Mouse (Mus musculus): ENCODE measurements around the gene Oxct2a. TPM values are rescaled to one million over a fixed set of nuclear protein-coding genes. Genes with fewer than 3 reads are reported as not detected.
"Not testable (repeated sequence)": the region's sequence is repeated elsewhere in the genome, so short reads cannot be mapped to it uniquely, and the experiment has no call there.

Oxct2a gene
- polyA plus RNA-seq, 1 experiment: 0.24 TPM

DNA sequence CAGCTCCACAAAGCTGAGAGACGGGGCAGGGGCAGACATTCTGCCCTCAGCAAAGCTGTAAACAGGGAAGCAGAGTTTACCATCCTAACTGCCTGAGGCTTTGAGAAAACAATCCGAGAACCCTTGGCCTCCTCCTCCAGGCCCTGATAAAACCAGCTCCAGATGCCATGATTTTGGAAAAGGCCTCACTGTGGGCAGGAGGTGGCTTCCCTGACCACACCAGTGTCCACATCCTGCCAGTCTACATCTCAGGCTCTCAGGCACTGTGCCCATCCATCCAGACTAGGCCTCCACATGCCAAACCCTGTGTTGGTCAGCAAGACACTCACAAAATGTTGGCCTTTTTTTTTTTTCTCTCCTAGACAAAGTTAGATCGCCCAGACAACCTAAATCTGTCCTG, 10.7 kb upstream of the Oxct2a start:
- no peak overlapping the region for H3K27ac ChIP-seq (ENCODE audit: control insufficient read depth, insufficient read depth, low read length)
- no peaks in the 10 kb centered on the region for H3K36me3 ChIP-seq (ENCODE audit: control insufficient read depth, insufficient read depth, low read length)
- H3K27me3 ChIP-seq (ENCODE audit: control insufficient read depth, insufficient read depth, low read length): no peaks in the 10 kb centered on the region
- DNase-seq: no peak
- TF ChIP-seq POLR2A (IDR thresholded peaks at IDR 0.05; ENCODE audit: control insufficient read depth, extremely low read depth, insufficient read depth, low read length, poor library complexity) (no peak), CTCF (IDR thresholded peaks at IDR 0.05; ENCODE audit: borderline replicate concordance, control insufficient read depth, extremely low read depth, insufficient read depth, low read length, poor library complexity) (no peak)
- WGBS: 92% methylated on average over 3 of the region's 3 CpGs
- no peak overlapping the region for H3K4me3 ChIP-seq (ENCODE audit: control insufficient read depth, insufficient read depth, low read length)
- H3K4me1 ChIP-seq (replicated peaks; ENCODE audit: control insufficient read depth, insufficient read depth, low read length): 0 out of 2 replicates have a peak, but pooled peaks cover 2% of the 10 kb centered on the region

DNA sequence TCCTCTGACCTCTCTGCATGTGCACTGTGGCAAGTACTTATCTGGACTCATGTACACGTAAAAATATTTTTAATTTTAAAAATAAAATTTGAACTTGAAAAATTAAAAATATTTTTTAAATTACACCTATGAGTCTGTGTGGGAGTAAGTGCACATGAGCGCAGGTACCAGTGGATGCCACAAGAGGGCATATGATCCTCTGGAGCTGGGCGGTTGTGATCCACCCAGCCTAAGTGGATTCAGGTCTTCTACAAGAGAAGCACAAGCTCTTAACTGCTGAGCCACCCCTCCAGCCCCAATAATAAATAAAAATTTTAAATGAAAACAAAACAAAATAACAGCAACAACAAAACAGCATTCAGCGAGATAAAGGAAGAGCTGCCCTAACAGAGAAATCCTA, 9.7 kb upstream of the Oxct2a start:
- no peak overlapping the region for H3K4me3 ChIP-seq (ENCODE audit: control insufficient read depth, insufficient read depth, low read length)
- H3K4me1 ChIP-seq (replicated peaks; ENCODE audit: control insufficient read depth, insufficient read depth, low read length): 0 out of 2 replicates have a peak, but pooled peaks cover 2% of the 10 kb centered on the region
- no peak for DNase-seq
- 94% methylated on average over 4 of the region's 4 CpGs for WGBS
- H3K36me3 ChIP-seq (ENCODE audit: control insufficient read depth, insufficient read depth, low read length): no peaks in the 10 kb centered on the region
- no peak overlapping the region for H3K27ac ChIP-seq (ENCODE audit: control insufficient read depth, insufficient read depth, low read length)
- no peaks in the 10 kb centered on the region for H3K27me3 ChIP-seq (ENCODE audit: control insufficient read depth, insufficient read depth, low read length)
- no peak for TF ChIP-seq POLR2A (IDR thresholded peaks at IDR 0.05; ENCODE audit: control insufficient read depth, extremely low read depth, insufficient read depth, low read length, poor library complexity)
- no peak for TF ChIP-seq CTCF (IDR thresholded peaks at IDR 0.05; ENCODE audit: borderline replicate concordance, control insufficient read depth, extremely low read depth, insufficient read depth, low read length, poor library complexity)

DNA sequence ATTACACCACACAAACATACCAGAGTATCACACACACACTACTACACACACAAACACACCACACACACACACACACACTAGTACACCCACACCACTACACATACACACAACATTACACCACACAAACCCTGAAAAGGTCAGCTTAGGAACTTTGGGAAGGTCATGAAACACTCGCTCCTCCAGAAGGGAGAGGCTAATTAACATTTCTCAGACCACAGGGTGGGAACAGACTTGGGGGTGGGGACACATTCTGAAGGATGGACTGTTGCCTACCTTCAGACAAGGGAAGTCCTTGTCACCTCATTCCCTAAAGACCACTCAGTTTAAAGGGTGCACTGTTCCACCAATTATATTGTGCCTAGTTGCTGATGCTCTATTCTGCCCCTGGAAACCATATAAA, 8.5 kb upstream of the Oxct2a start:
- not testable (repeated sequence) for H3K27ac ChIP-seq (ENCODE audit: control insufficient read depth, insufficient read depth, low read length); H3K27me3 ChIP-seq (ENCODE audit: control insufficient read depth, insufficient read depth, low read length); H3K4me3 ChIP-seq (ENCODE audit: control insufficient read depth, insufficient read depth, low read length); DNase-seq; H3K36me3 ChIP-seq (ENCODE audit: control insufficient read depth, insufficient read depth, low read length); H3K4me1 ChIP-seq (replicated peaks; ENCODE audit: control insufficient read depth, insufficient read depth, low read length)
- 97% methylated on average over 1 of the region's 1 CpGs for WGBS

GRCm38 (mm10) chr4:123331326-123331725, 7.9 kb upstream of the Oxct2a start:
- Histone ChIP-seq H3K36me3 (ENCODE audit: control insufficient read depth, insufficient read depth, low read length) (no peaks in the 10 kb centered on the region), H3K4me3 (ENCODE audit: control insufficient read depth, insufficient read depth, low read length) (no peak overlapping the region), H3K27me3 (ENCODE audit: control insufficient read depth, insufficient read depth, low read length) (no peaks in the 10 kb centered on the region), H3K4me1 (replicated peaks; ENCODE audit: control insufficient read depth, insufficient read depth, low read length) (0 out of 2 replicates have a peak, but pooled peaks cover 2% of the 10 kb centered on the region), H3K27ac (ENCODE audit: control insufficient read depth, insufficient read depth, low read length) (no peak overlapping the region)
- WGBS: 92% methylated on average over 5 of the region's 5 CpGs
- TF ChIP-seq POLR2A (IDR thresholded peaks at IDR 0.05; ENCODE audit: control insufficient read depth, extremely low read depth, insufficient read depth, low read length, poor library complexity) (no peak), CTCF (IDR thresholded peaks at IDR 0.05; ENCODE audit: borderline replicate concordance, control insufficient read depth, extremely low read depth, insufficient read depth, low read length, poor library complexity) (no peak)
- DNase-seq: no peak

DNA sequence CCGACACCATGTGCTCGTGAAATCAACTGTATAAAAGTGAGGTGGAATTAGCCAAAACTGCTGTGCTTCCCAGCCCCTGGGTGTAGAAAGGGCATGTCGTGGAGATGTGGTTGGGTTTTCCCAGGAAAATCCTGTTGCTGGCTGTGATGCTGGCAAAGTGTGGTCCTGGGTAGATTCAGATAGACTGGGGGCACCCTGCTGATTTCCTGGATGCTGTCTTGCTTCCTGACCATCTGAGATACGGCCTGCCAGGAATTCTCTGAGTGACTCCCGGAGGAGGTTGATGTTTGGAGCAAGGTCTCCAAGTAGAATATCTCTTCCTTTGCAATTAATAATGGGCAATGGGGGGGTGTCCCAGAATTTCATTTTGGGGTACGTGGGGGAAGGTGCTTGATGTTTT, 5.5 kb upstream of the Oxct2a start:
- no peak for TF ChIP-seq CTCF (IDR thresholded peaks at IDR 0.05; ENCODE audit: borderline replicate concordance, control insufficient read depth, extremely low read depth, insufficient read depth, low read length, poor library complexity)
- TF ChIP-seq POLR2A (IDR thresholded peaks at IDR 0.05; ENCODE audit: control insufficient read depth, extremely low read depth, insufficient read depth, low read length, poor library complexity): no peak
- H3K27ac ChIP-seq (ENCODE audit: control insufficient read depth, insufficient read depth, low read length): no peak overlapping the region
- no peaks in the 10 kb centered on the region for H3K27me3 ChIP-seq (ENCODE audit: control insufficient read depth, insufficient read depth, low read length)
- H3K4me3 ChIP-seq (ENCODE audit: control insufficient read depth, insufficient read depth, low read length): no peak overlapping the region
- H3K4me1 ChIP-seq (replicated peaks; ENCODE audit: control insufficient read depth, insufficient read depth, low read length): no peaks in the 10 kb centered on the region
- WGBS: 94% methylated on average over 6 of the region's 6 CpGs
- no peak for DNase-seq
- H3K36me3 ChIP-seq (ENCODE audit: control insufficient read depth, insufficient read depth, low read length): no peaks in the 10 kb centered on the region

DNA sequence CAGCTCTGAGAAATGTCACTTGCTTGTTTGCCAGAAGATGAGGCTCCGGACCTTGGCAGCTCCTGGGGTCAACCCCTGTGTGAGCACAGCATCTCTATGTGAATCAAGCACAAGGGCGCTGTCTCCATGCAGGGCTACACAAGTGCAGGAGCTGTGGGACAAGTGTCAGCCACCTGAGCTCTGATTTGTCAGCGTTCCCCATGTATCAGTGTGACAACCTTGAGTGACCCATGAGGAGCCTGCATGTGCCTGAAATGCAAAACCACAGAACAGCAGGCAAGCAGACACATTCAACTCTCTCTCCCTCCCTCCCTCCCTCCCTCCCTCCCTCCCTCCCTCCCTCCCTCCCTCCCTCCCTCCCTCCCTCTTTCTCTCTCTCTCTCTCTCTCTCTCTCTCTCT, 4.2 kb upstream of the Oxct2a start:
- H3K4me1 ChIP-seq (replicated peaks; ENCODE audit: control insufficient read depth, insufficient read depth, low read length): no peaks in the 10 kb centered on the region

DNA sequence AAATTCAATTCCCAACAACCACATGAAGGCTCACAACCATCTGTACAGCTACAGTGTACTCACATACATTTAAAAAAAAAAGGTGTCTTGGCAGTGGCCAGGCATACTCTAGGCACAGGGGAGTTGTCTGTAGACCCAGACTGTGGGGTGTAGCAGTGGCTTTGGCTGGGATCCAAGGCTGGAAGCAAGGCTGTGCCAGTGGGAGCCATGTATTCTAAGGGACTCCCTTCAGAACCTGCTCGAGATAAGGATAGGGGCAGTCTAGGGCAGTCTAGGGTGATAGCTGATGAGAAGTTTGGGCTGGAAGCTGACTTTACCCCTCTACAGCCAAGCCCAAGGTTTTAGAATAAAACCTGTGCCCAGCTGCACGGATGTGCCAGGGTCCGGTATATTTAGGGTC, 2.7 kb upstream of the Oxct2a start:
- 14% methylated on average over 3 of the region's 3 CpGs for WGBS
- TF ChIP-seq CTCF (IDR thresholded peaks at IDR 0.05; ENCODE audit: borderline replicate concordance, control insufficient read depth, extremely low read depth, insufficient read depth, low read length, poor library complexity) (no peak), POLR2A (IDR thresholded peaks at IDR 0.05; ENCODE audit: control insufficient read depth, extremely low read depth, insufficient read depth, low read length, poor library complexity) (no peak)
- Histone ChIP-seq H3K36me3 (ENCODE audit: control insufficient read depth, insufficient read depth, low read length) (no peaks in the 10 kb centered on the region), H3K27ac (ENCODE audit: control insufficient read depth, insufficient read depth, low read length) (no peak overlapping the region), H3K27me3 (ENCODE audit: control insufficient read depth, insufficient read depth, low read length) (no peaks in the 10 kb centered on the region), H3K4me1 (replicated peaks; ENCODE audit: control insufficient read depth, insufficient read depth, low read length) (no peaks in the 10 kb centered on the region), H3K4me3 (ENCODE audit: control insufficient read depth, insufficient read depth, low read length) (no peak overlapping the region)
- DNase-seq: no peak

More for the DNA sequence above, 4.2 kb upstream of the Oxct2a start:
- 67% methylated on average over 3 of the region's 3 CpGs for WGBS
- no peak overlapping the region for H3K4me3 ChIP-seq (ENCODE audit: control insufficient read depth, insufficient read depth, low read length)
- TF ChIP-seq POLR2A (IDR thresholded peaks at IDR 0.05; ENCODE audit: control insufficient read depth, extremely low read depth, insufficient read depth, low read length, poor library complexity): no peak
- no peak for TF ChIP-seq CTCF (IDR thresholded peaks at IDR 0.05; ENCODE audit: borderline replicate concordance, control insufficient read depth, extremely low read depth, insufficient read depth, low read length, poor library complexity)
- no peak for DNase-seq
- no peaks in the 10 kb centered on the region for H3K36me3 ChIP-seq (ENCODE audit: control insufficient read depth, insufficient read depth, low read length)
- no peak overlapping the region for H3K27ac ChIP-seq (ENCODE audit: control insufficient read depth, insufficient read depth, low read length)
- no peaks in the 10 kb centered on the region for H3K27me3 ChIP-seq (ENCODE audit: control insufficient read depth, insufficient read depth, low read length)

DNA sequence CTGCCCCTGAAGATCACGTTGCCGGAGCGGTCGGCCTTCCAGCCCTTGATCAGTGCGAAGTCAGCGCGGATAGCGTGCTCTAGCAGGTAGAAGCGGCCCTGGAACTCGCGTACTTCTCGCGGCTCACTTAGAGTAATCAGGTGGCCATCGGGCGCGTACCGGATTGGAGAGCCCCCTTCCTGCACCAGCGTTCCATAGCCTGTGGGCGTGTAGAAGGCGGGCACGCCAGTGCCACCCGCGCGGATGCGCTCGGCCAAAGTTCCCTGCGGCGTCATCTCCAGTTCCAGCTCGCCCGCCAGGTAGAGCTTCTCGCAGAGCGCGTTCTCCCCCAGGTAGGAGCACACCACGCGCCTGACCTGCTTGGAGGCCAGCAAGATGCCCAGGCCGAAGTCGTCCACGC, 524 bp downstream of the Oxct2a start:
- H3K27ac ChIP-seq (ENCODE audit: control insufficient read depth, insufficient read depth, low read length); H3K36me3 ChIP-seq (ENCODE audit: control insufficient read depth, insufficient read depth, low read length); H3K4me1 ChIP-seq (replicated peaks; ENCODE audit: control insufficient read depth, insufficient read depth, low read length); DNase-seq; H3K27me3 ChIP-seq (ENCODE audit: control insufficient read depth, insufficient read depth, low read length); H3K4me3 ChIP-seq (ENCODE audit: control insufficient read depth, insufficient read depth, low read length): not testable (repeated sequence)
- 27% methylated on average over 29 of the region's 38 CpGs for WGBS
